Mouse (Mus musculus): Measurements from ENCODE around the gene Bcl2l15.
"Not testable (repeated sequence)": the region's sequence is repeated elsewhere in the genome, so short reads cannot be mapped to it uniquely, and the experiment has no call there.

DNA sequence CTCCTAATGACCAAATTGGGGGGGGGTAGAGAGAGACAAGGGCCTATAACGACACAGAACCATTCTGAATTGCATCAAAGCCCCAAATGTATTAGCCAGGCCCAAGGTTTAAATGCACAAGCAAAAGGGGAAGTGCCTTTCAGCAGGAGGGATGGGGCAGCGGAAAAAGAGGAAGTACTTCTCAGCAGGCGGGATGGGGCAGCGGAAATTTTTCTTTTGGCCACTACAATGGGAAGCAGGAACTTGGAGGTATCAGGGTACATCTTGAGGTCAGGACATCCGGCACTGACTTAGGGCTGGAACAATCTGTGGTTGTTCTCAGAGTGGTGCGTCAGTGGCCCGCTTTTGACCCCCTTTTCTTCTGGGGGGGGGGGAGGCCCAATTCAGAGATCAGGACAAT is 8.5 kb downstream of the Bcl2l15 start:
- not testable (repeated sequence) for TF ChIP-seq CTCF (IDR thresholded peaks at IDR 0.05; ENCODE audit: extremely low read depth, insufficient read depth, insufficient read length, insufficient replicate concordance); POLR2A (IDR thresholded peaks at IDR 0.05; ENCODE audit: low read depth, low read length)
